Mouse (Mus musculus): ENCODE measurements at regions not wholly inside any gene's neighbourhood (a gene's known extent, or its start where the extent isn't known, plus 50 kb on each side); places are given as distances from the start of the nearest gene placed in this dataset.

- Histone ChIP-seq H3K9me3 (ENCODE audit: control insufficient read depth, low read length) (no peaks in the 10 kb centered on the region), H3K4me2 (ENCODE audit: low read depth, low read length) (no peak overlapping the region), H3K27me3 (replicated peaks; ENCODE audit: control insufficient read depth, insufficient read depth, low read length) (no peaks in the 10 kb centered on the region), H3K36me3 (ENCODE audit: control insufficient read depth, insufficient read depth, low read length) (no peaks in the 10 kb centered on the region), H3K9ac (ENCODE audit: low read depth, low read length) (no peak overlapping the region), H3K4me3 (ENCODE audit: low read depth, low read length) (no peak overlapping the region), H3K27ac (replicated peaks; ENCODE audit: low read depth, low read length) (no peak overlapping the region), H3K4me1 (ENCODE audit: control insufficient read depth, insufficient read depth, low read length) (no peaks in the 10 kb centered on the region)
- WGBS = 73% methylated on average over 4 of the region's 4 CpGs
- no peak for DNase-seq (ENCODE audit: low spot score)
- no peak for ATAC-seq (ENCODE audit: low read depth)
Measured at GRCm38 (mm10) chr12:118716824-118717223, 129.3 kb upstream of the Sp8 start.

- Histone ChIP-seq H3K9me3 (ENCODE audit: control insufficient read depth, low read length) (no peaks in the 10 kb centered on the region), H3K36me3 (ENCODE audit: control insufficient read depth, insufficient read depth, low read length) (no peaks in the 10 kb centered on the region), H3K4me1 (ENCODE audit: control insufficient read depth, insufficient read depth, low read length) (no peaks in the 10 kb centered on the region), H3K4me2 (ENCODE audit: low read depth, low read length) (no peak overlapping the region), H3K9ac (ENCODE audit: low read depth, low read length) (no peak overlapping the region), H3K4me3 (ENCODE audit: low read depth, low read length) (no peak overlapping the region), H3K27me3 (replicated peaks; ENCODE audit: control insufficient read depth, insufficient read depth, low read length) (no peaks in the 10 kb centered on the region), H3K27ac (replicated peaks; ENCODE audit: low read depth, low read length) (no peak overlapping the region)
- WGBS = 91% methylated on average over 7 of the region's 7 CpGs
- ATAC-seq (ENCODE audit: low read depth) (no peak), DNase-seq (ENCODE audit: low spot score) (no peak)
Measured at GRCm38 (mm10) chr12:118706626-118707025, 139.5 kb upstream of the Sp8 start.

DNA sequence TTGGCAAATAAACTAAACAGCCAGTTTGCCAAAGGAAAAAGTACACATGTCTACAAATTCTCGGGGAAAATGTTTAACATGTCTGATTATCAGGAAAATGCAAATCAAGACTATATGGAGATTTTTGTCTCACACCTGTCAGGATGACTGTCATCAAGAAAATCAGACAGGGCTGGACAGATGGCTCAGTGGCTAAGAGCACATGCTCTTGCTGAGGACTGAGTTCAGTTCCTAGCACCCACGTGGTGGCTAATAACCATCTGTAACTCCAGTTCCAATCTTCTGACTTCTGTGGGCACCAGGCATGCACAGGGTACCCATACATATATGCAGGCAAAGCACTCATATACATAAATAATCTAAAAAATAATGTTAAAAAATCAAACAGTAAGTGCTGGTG lies 141.3 kb upstream of the Sp8 start:
- WGBS = 82% methylated on average over 2 of the region's 2 CpGs
- DNase-seq (ENCODE audit: low spot score) (no peak), ATAC-seq (ENCODE audit: low read depth) (no peak)
- H3K27ac ChIP-seq (replicated peaks; ENCODE audit: low read depth, low read length) = no peak overlapping the region
- no peaks in the 10 kb centered on the region for H3K9me3 ChIP-seq (ENCODE audit: control insufficient read depth, low read length)
- H3K4me2 ChIP-seq (ENCODE audit: low read depth, low read length) = no peak overlapping the region
- no peaks in the 10 kb centered on the region for H3K36me3 ChIP-seq (ENCODE audit: control insufficient read depth, insufficient read depth, low read length)
- no peak overlapping the region for H3K4me3 ChIP-seq (ENCODE audit: low read depth, low read length)
- H3K4me1 ChIP-seq (ENCODE audit: control insufficient read depth, insufficient read depth, low read length) = no peaks in the 10 kb centered on the region
- H3K27me3 ChIP-seq (replicated peaks; ENCODE audit: control insufficient read depth, insufficient read depth, low read length) = no peaks in the 10 kb centered on the region
- no peak overlapping the region for H3K9ac ChIP-seq (ENCODE audit: low read depth, low read length)

DNA sequence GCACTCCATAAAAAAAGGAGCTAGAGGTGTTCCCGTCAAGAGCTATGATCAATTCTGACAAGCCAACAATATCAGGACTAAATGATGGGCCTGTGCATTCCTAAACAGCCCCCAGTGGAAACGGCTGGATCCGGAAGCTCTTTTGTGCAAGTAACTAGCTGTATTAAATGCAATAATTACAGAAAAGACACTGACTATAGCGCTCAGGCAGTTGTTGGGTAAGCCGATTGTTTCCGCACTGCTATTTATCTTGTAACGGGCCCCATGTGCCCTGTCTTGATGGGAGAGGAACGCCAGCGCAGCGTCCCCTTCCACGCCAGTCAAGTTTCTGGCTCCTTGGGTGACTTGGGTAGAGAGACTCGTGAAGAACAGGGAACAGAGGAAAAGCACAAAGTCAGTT lies 142.4 kb upstream of the Sp8 start:
- Histone ChIP-seq H3K4me1 (ENCODE audit: control insufficient read depth, insufficient read depth, low read length) (no peaks in the 10 kb centered on the region), H3K27ac (replicated peaks; ENCODE audit: low read depth, low read length) (no peak overlapping the region), H3K9ac (ENCODE audit: low read depth, low read length) (no peak overlapping the region), H3K27me3 (replicated peaks; ENCODE audit: control insufficient read depth, insufficient read depth, low read length) (no peaks in the 10 kb centered on the region), H3K4me2 (ENCODE audit: low read depth, low read length) (no peak overlapping the region), H3K9me3 (ENCODE audit: control insufficient read depth, low read length) (no peaks in the 10 kb centered on the region), H3K36me3 (ENCODE audit: control insufficient read depth, insufficient read depth, low read length) (no peaks in the 10 kb centered on the region), H3K4me3 (ENCODE audit: low read depth, low read length) (no peak overlapping the region)
- DNase-seq (ENCODE audit: low spot score) (peak; percentile 8), ATAC-seq (ENCODE audit: low read depth) (no peak)
- WGBS = 62% methylated on average over 12 of the region's 12 CpGs

DNA sequence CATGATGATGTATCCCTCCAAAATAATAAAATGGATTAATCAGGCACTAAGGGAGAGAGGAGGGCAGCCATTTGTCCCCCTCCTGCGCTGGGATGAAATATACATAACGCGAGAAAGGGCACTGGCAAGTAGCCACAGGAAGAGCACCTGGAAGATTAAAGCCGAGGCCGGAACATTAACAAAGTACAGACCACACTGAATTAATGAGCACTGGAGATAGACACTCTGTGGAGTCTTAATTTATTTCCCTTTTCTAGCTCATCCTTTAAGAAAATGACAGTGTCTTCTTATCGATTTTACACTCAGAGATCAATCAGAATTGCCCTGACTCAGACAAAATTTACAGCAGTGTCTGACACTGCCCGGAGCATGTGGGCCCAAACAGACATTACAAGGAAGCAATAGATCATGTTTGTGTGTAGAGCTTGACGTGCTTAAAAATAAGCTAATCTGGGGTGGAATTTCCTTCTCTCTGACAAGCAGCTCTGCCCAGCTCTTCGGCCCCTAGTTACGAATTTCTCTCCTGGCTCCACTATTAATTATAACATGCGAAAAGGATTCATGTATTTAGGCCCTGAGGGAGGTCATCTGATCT lies 143.0 kb upstream of the Sp8 start:
- Histone ChIP-seq H3K27me3 (replicated peaks; ENCODE audit: control insufficient read depth, insufficient read depth, low read length) (no peaks in the 10 kb centered on the region), H3K4me3 (ENCODE audit: low read depth, low read length) (no peak overlapping the region), H3K9ac (ENCODE audit: low read depth, low read length) (no peak overlapping the region), H3K9me3 (ENCODE audit: control insufficient read depth, low read length) (no peaks in the 10 kb centered on the region), H3K27ac (replicated peaks; ENCODE audit: low read depth, low read length) (no peak overlapping the region), H3K4me2 (ENCODE audit: low read depth, low read length) (no peak overlapping the region), H3K4me1 (ENCODE audit: control insufficient read depth, insufficient read depth, low read length) (no peaks in the 10 kb centered on the region), H3K36me3 (ENCODE audit: control insufficient read depth, insufficient read depth, low read length) (no peaks in the 10 kb centered on the region)
- WGBS = 58% methylated on average over 11 of the region's 11 CpGs
- ATAC-seq (ENCODE audit: low read depth) (no peak), DNase-seq (ENCODE audit: low spot score) (no peak)

DNA sequence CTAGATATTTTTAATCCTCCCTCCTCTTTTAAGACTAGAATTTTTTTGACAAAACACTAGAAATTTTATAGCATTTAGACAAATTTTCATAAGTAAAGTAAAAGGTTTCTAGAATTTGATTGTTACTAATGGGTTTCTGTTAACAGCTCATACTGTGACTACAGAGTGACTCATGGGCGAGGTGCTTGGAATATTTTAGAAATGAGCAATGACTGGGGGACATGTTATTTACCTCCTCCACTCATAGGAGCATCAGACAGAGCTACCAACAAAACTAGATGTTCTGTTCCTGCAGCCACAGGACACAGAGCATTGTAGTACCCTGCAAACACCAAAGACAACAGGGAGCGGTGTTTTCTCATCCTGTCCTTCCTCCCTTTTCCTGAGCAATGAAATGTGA lies 144.3 kb upstream of the Sp8 start:
- no peaks in the 10 kb centered on the region for H3K9me3 ChIP-seq (ENCODE audit: control insufficient read depth, low read length)
- no peak overlapping the region for H3K4me2 ChIP-seq (ENCODE audit: low read depth, low read length)
- no peak for DNase-seq (ENCODE audit: low spot score)
- no peak overlapping the region for H3K27ac ChIP-seq (replicated peaks; ENCODE audit: low read depth, low read length)
- no peaks in the 10 kb centered on the region for H3K4me1 ChIP-seq (ENCODE audit: control insufficient read depth, insufficient read depth, low read length)
- no peak for ATAC-seq (ENCODE audit: low read depth)
- WGBS = 81% methylated on average over 2 of the region's 2 CpGs
- no peak overlapping the region for H3K4me3 ChIP-seq (ENCODE audit: low read depth, low read length)
- no peaks in the 10 kb centered on the region for H3K36me3 ChIP-seq (ENCODE audit: control insufficient read depth, insufficient read depth, low read length)
- H3K27me3 ChIP-seq (replicated peaks; ENCODE audit: control insufficient read depth, insufficient read depth, low read length) = no peaks in the 10 kb centered on the region
- H3K9ac ChIP-seq (ENCODE audit: low read depth, low read length) = no peak overlapping the region

GRCm38 (mm10) chr12:118698110-118698509 lies 148.0 kb upstream of the Sp8 start:
- H3K9ac ChIP-seq (ENCODE audit: low read depth, low read length) = no peak overlapping the region
- no peaks in the 10 kb centered on the region for H3K9me3 ChIP-seq (ENCODE audit: control insufficient read depth, low read length)
- H3K27me3 ChIP-seq (replicated peaks; ENCODE audit: control insufficient read depth, insufficient read depth, low read length) = no peaks in the 10 kb centered on the region
- H3K27ac ChIP-seq (replicated peaks; ENCODE audit: low read depth, low read length) = no peak overlapping the region
- ATAC-seq (ENCODE audit: low read depth) = no peak
- H3K4me1 ChIP-seq (ENCODE audit: control insufficient read depth, insufficient read depth, low read length) = no peaks in the 10 kb centered on the region
- no peak overlapping the region for H3K4me3 ChIP-seq (ENCODE audit: low read depth, low read length)
- no peaks in the 10 kb centered on the region for H3K36me3 ChIP-seq (ENCODE audit: control insufficient read depth, insufficient read depth, low read length)
- DNase-seq (ENCODE audit: low spot score) = no peak
- H3K4me2 ChIP-seq (ENCODE audit: low read depth, low read length) = no peak overlapping the region

GRCm38 (mm10) chr12:118694701-118695100 lies 151.4 kb upstream of the Sp8 start:
- H3K36me3 ChIP-seq (ENCODE audit: control insufficient read depth, insufficient read depth, low read length) = no peaks in the 10 kb centered on the region
- no peaks in the 10 kb centered on the region for H3K9me3 ChIP-seq (ENCODE audit: control insufficient read depth, low read length)
- H3K27me3 ChIP-seq (replicated peaks; ENCODE audit: control insufficient read depth, insufficient read depth, low read length) = no peaks in the 10 kb centered on the region
- no peak overlapping the region for H3K4me2 ChIP-seq (ENCODE audit: low read depth, low read length)
- 78% methylated on average over 2 of the region's 2 CpGs for WGBS
- H3K4me3 ChIP-seq (ENCODE audit: low read depth, low read length) = no peak overlapping the region
- no peak for ATAC-seq (ENCODE audit: low read depth)
- no peak overlapping the region for H3K27ac ChIP-seq (replicated peaks; ENCODE audit: low read depth, low read length)
- H3K9ac ChIP-seq (ENCODE audit: low read depth, low read length) = no peak overlapping the region
- no peak for DNase-seq (ENCODE audit: low spot score)
- no peaks in the 10 kb centered on the region for H3K4me1 ChIP-seq (ENCODE audit: control insufficient read depth, insufficient read depth, low read length)

GRCm38 (mm10) chr12:118682902-118683301 lies 163.2 kb upstream of the Sp8 start:
- H3K27ac ChIP-seq (replicated peaks; ENCODE audit: low read depth, low read length) = no peak overlapping the region
- H3K36me3 ChIP-seq (ENCODE audit: control insufficient read depth, insufficient read depth, low read length) = no peaks in the 10 kb centered on the region
- H3K4me1 ChIP-seq (ENCODE audit: control insufficient read depth, insufficient read depth, low read length) = no peaks in the 10 kb centered on the region
- no peak overlapping the region for H3K4me2 ChIP-seq (ENCODE audit: low read depth, low read length)
- ATAC-seq (ENCODE audit: low read depth) (no peak), DNase-seq (ENCODE audit: low spot score) (no peak)
- no peaks in the 10 kb centered on the region for H3K27me3 ChIP-seq (replicated peaks; ENCODE audit: control insufficient read depth, insufficient read depth, low read length)
- no peak overlapping the region for H3K4me3 ChIP-seq (ENCODE audit: low read depth, low read length)
- H3K9ac ChIP-seq (ENCODE audit: low read depth, low read length) = no peak overlapping the region
- WGBS = 82% methylated on average over 1 of the region's 1 CpGs
- H3K9me3 ChIP-seq (ENCODE audit: control insufficient read depth, low read length) = no peaks in the 10 kb centered on the region

All from embryonic facial prominence, embryonic 14.5 days (tissue).